Mouse (Mus musculus) small intestine, adult 2 months (tissue): ENCODE measurements at regions not wholly inside any gene's neighbourhood (a gene's known extent, or its start where the extent isn't known, plus 50 kb on each side); places are given as distances from the start of the nearest gene placed in this dataset.

Source experiments
- CTCF ChIP-seq: fragments of 200-500 bp; IDR thresholded peaks from 2 replicates; pipeline ENCODE4 v1.5.1; 2012; ENCODE audit warnings: low read depth, mild to moderate bottlenecking, control low read depth, inconsistent platforms, low read length, moderate library complexity, mixed read lengths; ENCODE audit not compliant: insufficient replicate concordance, insufficient read length; ENCODE audit errors: extremely low read depth
- POLR2A ChIP-seq: fragments of 200-500 bp; IDR thresholded peaks from 2 replicates; pipeline ENCODE4 v1.6.1; 2012; ENCODE audit warnings: low read depth, mild to moderate bottlenecking, control low read depth, inconsistent platforms, low read length, moderate library complexity

DNA sequence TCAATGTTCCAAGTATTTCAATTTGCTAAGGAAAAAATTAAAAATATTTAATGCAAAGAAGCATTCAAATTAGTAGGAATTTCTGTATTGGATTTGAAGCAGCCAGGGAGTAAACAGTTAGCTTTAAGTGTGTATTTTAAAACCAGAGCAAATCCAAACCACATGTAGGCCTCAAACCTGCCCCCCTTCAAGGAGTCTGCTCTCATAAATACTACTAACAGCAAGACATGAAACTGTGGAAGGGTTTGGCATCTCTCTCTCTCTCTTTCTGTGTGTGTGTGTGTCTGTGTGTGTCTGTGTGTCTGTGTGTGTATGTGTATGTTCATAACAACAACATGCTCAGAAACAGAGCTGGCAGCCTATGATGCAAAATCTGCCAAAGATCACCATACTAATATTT, 159.2 kb upstream of the Ppargc1a start:
- TF ChIP-seq CTCF (no peak), POLR2A (no peak)
